Mouse (Mus musculus) ovary, postnatal 36 days (tissue): ENCODE data around the gene Wnt7a.

Experiments
- DNase-seq: peaks from one replicate; pipeline ENCODE4 v3.0.0; 2022; ENCODE audit warnings: low spot score, mixed read lengths

The Wnt7a gene

GRCm38 (mm10) chr6:91410961-91411368 is at the start of gene Wnt7a:
Gene Wnt7a, minus strand, starts transcription at chr6:91411363.
- no peak for DNase-seq

GRCm38 (mm10) chr6:91459471-91459870 is 48.3 kb upstream of the Wnt7a start:
- DNase-seq = no peak

GRCm38 (mm10) chr6:91454546-91454945 is 43.4 kb upstream of the Wnt7a start:
- DNase-seq = no peak

GRCm38 (mm10) chr6:91452056-91452455 is 40.9 kb upstream of the Wnt7a start:
- DNase-seq = no peak

GRCm38 (mm10) chr6:91449472-91450225 is 38.5 kb upstream of the Wnt7a start:
- DNase-seq = no peak

- no peak for DNase-seq
Measured at GRCm38 (mm10) chr6:91445316-91445715, 34.2 kb upstream of the Wnt7a start.

GRCm38 (mm10) chr6:91441145-91441662 is 30.0 kb upstream of the Wnt7a start:
- no peak for DNase-seq

GRCm38 (mm10) chr6:91440474-91441144 is 29.4 kb upstream of the Wnt7a start:
- DNase-seq = peak; percentile 94

GRCm38 (mm10) chr6:91424151-91424550 is 13.0 kb upstream of the Wnt7a start:
- no peak for DNase-seq

GRCm38 (mm10) chr6:91421629-91422028 is 10.5 kb upstream of the Wnt7a start:
- DNase-seq = no peak

GRCm38 (mm10) chr6:91417291-91417845 is 6.2 kb upstream of the Wnt7a start:
- no peak for DNase-seq

GRCm38 (mm10) chr6:91416146-91416545 is 5.0 kb upstream of the Wnt7a start:
- DNase-seq = no peak

GRCm38 (mm10) chr6:91414890-91415289 is 3.7 kb upstream of the Wnt7a start:
- peak; percentile 34 for DNase-seq

GRCm38 (mm10) chr6:91411369-91411981 is 312 bp upstream of the Wnt7a start:
- peak; percentile 62 for DNase-seq

- DNase-seq = no peak
Measured at GRCm38 (mm10) chr6:91410168-91410780, 889 bp downstream of the Wnt7a start.

- DNase-seq = no peak
Measured at GRCm38 (mm10) chr6:91409448-91410167, 1.6 kb downstream of the Wnt7a start.

- no peak for DNase-seq
Measured at GRCm38 (mm10) chr6:91408616-91409015, 2.5 kb downstream of the Wnt7a start.

GRCm38 (mm10) chr6:91401591-91401990 is 9.6 kb downstream of the Wnt7a start:
- no peak for DNase-seq

- DNase-seq = no peak
Measured at GRCm38 (mm10) chr6:91400514-91400913, 10.6 kb downstream of the Wnt7a start.

GRCm38 (mm10) chr6:91392475-91393174 is 18.5 kb downstream of the Wnt7a start:
- DNase-seq = no peak

- no peak for DNase-seq
Measured at GRCm38 (mm10) chr6:91389141-91389540, 22.0 kb downstream of the Wnt7a start.
